Mouse (Mus musculus): ENCODE measurements around the gene Prkx.

GRCm38 (mm10) chrX:77801543-77801942 is 5.5 kb upstream of the Prkx start:
- no peak for TF ChIP-seq POLR2A (IDR thresholded peaks at IDR 0.05; ENCODE audit: borderline replicate concordance, control insufficient read depth, low read depth, low read length)
- TF ChIP-seq CTCF (IDR thresholded peaks at IDR 0.05; ENCODE audit: control insufficient read depth, insufficient read depth, low read length), result no peak
